Mouse (Mus musculus): ENCODE data around the gene Vwa7. TPM values are rescaled to one million over a fixed set of nuclear protein-coding genes. Genes with fewer than 3 reads are reported as not detected.
A peak's percentile ranks its signal among the peaks of the same experiment; 100 is the strongest.

Gene Vwa7
- polyA plus RNA-seq, 1 experiment from 2014 or later, result 0.26 TPM

DNA sequence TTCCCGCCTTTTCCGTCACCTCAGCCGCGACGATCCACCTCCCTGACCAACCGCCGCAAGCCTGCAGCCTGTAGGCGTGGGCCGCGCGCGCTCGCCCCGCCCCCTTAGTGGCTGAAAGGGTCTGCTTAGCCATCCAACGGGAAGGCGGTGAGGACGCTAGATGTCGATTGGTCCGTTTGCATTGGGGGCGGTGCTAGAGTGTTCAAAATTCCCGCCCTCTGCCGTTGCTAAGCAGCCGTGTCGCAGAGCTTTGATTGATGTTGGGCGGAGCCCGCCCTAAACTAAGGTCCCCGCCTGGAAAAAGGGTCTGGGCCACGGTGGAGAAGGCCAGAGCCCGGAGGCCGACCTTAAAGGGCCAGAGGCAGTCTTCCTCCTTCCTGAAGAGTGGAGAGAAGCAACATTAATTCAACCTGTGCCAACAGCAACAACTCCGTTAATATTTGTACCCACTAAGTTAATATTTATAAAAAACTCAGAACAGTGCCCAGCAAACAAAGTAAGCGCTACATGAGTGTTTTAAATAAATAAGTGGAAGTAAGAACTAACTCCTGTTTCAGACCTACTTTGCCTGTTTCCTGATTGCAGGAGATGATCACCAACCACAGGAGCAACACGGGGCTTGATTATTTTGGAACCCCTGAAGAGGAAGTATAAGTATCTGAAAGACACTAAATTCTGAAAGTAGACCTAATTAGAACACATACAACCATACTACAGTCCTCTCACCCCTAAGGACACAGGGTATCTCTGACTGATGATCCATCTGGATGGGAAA, 30.5 kb downstream of the Vwa7 start, which contains the start of gene Msh5:
TSS of gene Msh5 (minus strand) at position 65 of the 775 bp plus-strand sequence.
- Histone ChIP-seq H3K9me3 (no peaks in the 10 kb centered on the region), H3K36me3 (0 out of 2 replicates have a peak, but pooled peaks cover under 1% of the 10 kb centered on the region), H3K27ac (peak within 1 kb of the TSS; percentile 98), H3K27me3 (ENCODE audit: insufficient read depth, poor library complexity, severe bottlenecking) (no peaks in the 10 kb centered on the region), H3K4me1 (peaks cover 68% of the 10 kb centered on the region), H3K4me3 (peak within 1 kb of the TSS; percentile 72)
- 2% methylated on average over 33 of the region's 33 CpGs for WGBS
- DNase-seq (ENCODE audit: low spot score), result peak; percentile 100

DNA sequence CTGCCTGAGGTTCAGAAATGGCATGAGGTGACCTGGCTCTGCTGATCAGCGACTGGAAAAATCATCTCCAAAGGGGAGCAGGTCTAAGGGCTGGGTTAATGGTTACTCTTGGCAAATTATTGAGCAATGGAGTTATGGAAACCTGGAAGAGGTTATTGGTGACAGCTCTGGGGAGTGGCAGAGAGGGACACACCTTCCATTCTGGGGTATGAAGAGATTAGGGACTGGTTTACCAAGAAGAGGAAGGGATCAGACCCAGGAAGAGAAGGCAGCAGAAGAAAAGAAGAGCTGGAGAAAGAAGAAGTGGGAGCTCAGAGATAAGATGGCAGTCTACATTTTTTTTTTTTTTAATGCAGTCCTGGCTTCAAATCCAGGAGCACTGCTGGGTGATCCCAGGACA, 31.3 kb downstream of the Vwa7 start:
- WGBS, result 43% methylated on average over 1 of the region's 1 CpGs
- H3K9me3 ChIP-seq, result no peaks in the 10 kb centered on the region
- no peaks in the 10 kb centered on the region for H3K27me3 ChIP-seq (ENCODE audit: insufficient read depth, poor library complexity, severe bottlenecking)
- peaks cover 9% of the 10 kb centered on the region for H3K36me3 ChIP-seq
- H3K27ac ChIP-seq, result peak overlapping the region; percentile 98
- peak overlapping the region; percentile 72 for H3K4me3 ChIP-seq
- peaks cover 77% of the 10 kb centered on the region for H3K4me1 ChIP-seq
- no peak for DNase-seq (ENCODE audit: low spot score)

DNA sequence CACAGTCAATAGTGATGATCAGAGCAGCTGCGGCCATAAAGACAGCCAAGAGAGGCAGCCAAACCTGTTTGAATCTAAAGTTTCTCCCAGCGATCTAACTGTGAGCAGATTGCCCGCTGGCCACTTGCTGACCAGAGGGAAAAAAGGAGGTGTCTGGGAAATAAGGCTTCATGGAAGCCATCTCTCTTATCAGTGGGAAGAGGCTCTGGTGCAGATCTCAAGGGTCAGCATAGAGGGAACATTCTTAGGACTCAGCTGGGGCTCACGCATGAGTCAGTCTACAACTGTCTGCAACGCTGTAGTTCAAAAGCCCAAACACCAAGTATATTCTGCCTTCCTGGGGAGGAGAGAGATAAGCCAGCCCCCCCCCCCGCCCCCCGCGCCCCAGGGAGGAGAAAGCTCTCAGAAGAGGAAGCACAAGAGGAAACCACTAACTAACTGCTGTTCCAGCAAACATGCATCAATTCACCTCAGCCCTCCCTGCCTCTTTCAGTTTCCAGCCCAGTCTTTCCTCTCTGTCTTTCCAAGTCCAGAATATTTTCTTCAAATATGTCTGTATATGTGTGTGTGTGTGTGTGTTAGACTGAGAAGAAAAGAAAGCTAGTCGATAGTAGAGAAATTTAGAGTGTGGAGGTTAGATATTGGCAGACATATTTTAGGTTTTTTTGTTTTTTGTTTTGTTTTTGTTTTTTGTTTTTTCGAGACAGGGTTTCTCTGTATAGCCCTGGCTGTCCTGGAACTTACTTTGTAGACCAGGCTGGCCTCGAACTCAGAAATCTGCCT, 32.0 kb downstream of the Vwa7 start:
- peak overlapping the region; percentile 72 for H3K4me3 ChIP-seq
- H3K27ac ChIP-seq, result peak overlapping the region; percentile 98
- no peaks in the 10 kb centered on the region for H3K27me3 ChIP-seq (ENCODE audit: insufficient read depth, poor library complexity, severe bottlenecking)
- no peak for DNase-seq (ENCODE audit: low spot score)
- no peaks in the 10 kb centered on the region for H3K9me3 ChIP-seq
- H3K4me1 ChIP-seq, result peaks cover 81% of the 10 kb centered on the region
- H3K36me3 ChIP-seq, result peaks cover 15% of the 10 kb centered on the region
- WGBS, result 20% methylated on average over 11 of the region's 11 CpGs

DNA sequence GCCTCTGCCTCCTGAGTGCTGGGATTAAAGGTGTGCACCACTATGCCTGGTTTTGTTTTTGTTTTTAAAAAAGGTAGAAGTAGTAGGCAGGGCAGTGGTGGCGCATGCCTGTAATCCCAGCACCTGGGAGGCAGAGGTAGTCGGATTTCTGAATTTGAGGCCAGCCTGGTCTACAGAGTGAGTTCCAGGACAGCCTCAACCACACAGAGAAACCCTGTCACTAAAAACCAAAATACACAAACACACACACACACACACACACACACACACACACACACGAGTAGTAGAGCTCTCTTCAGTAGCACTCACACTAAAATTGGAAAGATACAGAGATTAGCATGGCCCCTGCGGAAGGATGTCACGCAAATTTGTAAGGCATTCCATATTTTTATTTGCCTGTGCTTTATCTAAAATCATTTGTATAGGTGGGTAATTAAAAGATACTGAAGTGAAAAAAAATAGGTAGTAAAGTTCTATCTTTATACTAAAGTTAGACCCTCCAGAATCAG, 32.6 kb downstream of the Vwa7 start:
- no peak for DNase-seq (ENCODE audit: low spot score)
- H3K9me3 ChIP-seq, result no peaks in the 10 kb centered on the region
- peak overlapping the region; percentile 80 for H3K4me3 ChIP-seq
- no peaks in the 10 kb centered on the region for H3K27me3 ChIP-seq (ENCODE audit: insufficient read depth, poor library complexity, severe bottlenecking)
- H3K4me1 ChIP-seq, result peaks cover 76% of the 10 kb centered on the region
- H3K27ac ChIP-seq, result peak overlapping the region; percentile 98
- 58% methylated on average over 5 of the region's 5 CpGs for WGBS
- H3K36me3 ChIP-seq, result peaks cover 22% of the 10 kb centered on the region

DNA sequence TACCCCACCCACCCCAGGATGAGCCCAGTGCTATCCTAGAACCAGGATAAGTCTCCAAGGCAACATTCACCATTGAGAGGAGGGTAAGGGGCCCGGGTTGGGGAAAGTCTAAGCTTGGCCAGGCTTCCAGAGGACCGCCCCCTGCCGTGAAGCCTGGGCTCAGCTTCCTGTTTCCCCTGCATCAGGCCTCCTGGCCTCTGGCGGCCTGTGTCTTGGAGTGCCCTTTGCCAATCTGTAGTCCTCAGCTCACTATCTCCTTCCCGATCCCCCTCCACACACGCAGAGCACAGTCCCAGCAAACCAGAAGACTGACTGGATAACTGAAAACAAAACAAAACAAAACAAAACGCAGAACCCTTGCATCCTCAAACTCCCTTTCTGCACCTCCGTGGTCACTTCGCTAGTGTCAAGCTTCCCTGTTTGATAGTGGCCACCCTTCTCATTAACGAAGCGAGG, 33.2 kb downstream of the Vwa7 start, which contains the start of gene Clic1:
TSS of gene Clic1 (plus strand) at position 406 of the 456 bp plus-strand sequence.
- Histone ChIP-seq H3K4me3 (peak within 1 kb of the TSS; percentile 80), H3K27me3 (ENCODE audit: insufficient read depth, poor library complexity, severe bottlenecking) (no peaks in the 10 kb centered on the region), H3K27ac (peak within 1 kb of the TSS; percentile 98), H3K36me3 (peaks cover 28% of the 10 kb centered on the region), H3K9me3 (no peaks in the 10 kb centered on the region), H3K4me1 (peaks cover 72% of the 10 kb centered on the region)
- DNase-seq (ENCODE audit: low spot score), result peak; percentile 94
- 1% methylated on average over 11 of the region's 11 CpGs for WGBS

DNA sequence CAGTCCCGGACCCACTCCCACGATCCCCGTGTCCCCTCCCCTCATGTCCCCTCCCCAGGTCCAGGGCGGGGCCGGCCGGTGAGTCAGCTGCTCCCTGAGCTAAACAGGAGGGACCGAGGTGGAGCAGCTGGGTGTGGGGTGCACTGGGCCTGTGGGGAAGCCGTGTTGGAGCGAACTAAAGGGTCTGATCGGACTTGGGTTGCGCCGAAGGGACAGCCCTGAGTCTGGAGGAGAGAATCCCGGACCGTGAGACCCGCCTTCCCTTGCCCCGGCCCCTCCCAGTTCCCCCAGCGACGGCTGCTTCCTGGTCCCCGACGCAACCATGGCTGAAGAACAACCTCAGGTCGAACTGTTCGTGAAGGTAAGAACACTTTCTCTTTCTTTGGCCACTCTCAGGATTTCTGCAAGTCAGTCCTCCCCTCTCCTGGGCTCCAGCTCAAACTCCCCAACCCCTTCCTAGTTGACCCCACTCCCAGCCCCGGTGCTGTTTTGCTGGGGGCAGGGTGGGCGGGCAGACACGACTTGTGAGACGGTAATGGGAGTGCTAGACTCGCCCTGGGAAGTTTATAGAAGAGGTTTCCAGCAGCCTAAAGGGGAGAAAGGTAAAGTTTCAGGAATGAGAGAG, 33.9 kb downstream of the Vwa7 start:
- WGBS, result under 1% methylated on average over 27 of the region's 27 CpGs
- peak; percentile 90 for DNase-seq (ENCODE audit: low spot score)
- Histone ChIP-seq H3K36me3 (peaks cover 34% of the 10 kb centered on the region), H3K27ac (peak overlapping the region; percentile 98), H3K27me3 (ENCODE audit: insufficient read depth, poor library complexity, severe bottlenecking) (no peaks in the 10 kb centered on the region), H3K4me1 (peaks cover 66% of the 10 kb centered on the region), H3K4me3 (peak overlapping the region; percentile 80), H3K9me3 (no peaks in the 10 kb centered on the region)

DNA sequence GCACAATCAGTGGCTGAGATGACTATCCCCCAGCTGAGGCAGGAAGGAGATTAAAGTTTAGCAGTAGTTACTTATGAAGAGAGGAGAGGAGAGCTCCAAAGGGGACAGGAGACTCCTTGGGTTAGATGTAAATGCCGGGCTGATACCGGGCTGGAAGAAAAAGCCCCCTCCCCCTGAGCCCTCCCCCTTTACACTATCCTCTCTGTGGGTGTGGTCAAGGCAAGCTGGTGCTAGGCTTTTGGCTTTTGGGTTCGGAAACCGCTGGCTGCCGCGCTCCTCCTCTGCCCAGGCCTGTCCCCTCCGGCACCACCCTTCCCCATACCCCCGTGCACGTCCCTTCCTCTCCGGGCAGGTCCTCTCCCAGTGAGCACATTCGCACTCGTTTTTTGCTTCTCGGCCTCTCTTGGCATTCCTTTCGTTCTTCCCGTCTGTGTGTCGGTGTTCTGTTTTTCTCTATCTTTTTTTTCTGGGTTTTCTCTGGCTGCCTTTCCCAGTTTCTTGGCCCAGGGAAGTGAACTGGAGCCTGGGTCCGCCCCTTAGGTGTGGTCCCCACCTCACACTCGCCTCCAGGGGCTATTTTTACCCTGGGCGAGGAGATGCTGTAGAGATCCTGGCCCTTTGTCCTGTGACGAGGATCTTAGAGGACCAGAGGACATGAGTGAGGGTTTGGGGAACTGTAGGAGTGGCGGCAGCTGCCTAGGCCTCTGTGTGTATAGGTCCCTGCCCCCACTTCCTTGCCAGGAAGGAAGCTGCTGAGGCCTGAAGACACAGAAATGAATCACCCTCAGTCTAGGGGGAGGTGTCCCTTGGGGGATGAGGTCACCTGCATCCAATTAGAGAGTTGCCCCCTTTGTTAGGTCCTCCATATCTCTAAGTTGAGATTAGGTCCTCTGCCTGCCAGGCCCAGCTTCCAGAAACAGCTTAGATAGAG, 35.0 kb downstream of the Vwa7 start:
- Histone ChIP-seq H3K27me3 (ENCODE audit: insufficient read depth, poor library complexity, severe bottlenecking) (no peaks in the 10 kb centered on the region), H3K4me3 (peak overlapping the region; percentile 80), H3K4me1 (peaks cover 58% of the 10 kb centered on the region), H3K9me3 (no peaks in the 10 kb centered on the region), H3K36me3 (peaks cover 45% of the 10 kb centered on the region), H3K27ac (peak overlapping the region; percentile 98)
- under 1% methylated on average over 21 of the region's 21 CpGs for WGBS
- peak; percentile 95 for DNase-seq (ENCODE audit: low spot score)

DNA sequence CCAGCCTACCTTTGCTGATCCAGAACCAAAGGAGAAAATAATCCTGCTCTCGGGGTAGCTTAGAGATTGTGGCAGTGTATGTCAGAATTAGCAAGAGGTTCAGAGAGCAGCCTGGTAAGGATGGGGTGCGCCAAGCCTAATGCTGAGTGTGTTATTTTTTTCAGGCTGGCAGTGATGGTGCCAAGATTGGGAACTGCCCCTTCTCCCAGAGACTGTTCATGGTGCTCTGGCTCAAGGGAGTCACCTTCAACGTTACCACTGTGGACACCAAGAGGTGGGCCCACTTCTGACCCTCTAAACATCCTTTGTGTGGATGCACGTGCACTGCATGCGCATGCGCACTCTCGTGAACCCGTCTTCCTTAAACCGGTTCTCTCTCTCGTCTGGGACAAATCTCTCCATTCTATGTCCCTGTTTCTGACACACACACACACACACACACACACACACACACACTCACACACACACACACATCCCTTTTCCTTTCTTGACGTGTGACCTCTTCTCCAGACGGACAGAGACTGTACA, 36.0 kb downstream of the Vwa7 start:
- Histone ChIP-seq H3K9me3 (no peaks in the 10 kb centered on the region), H3K27ac (peak overlapping the region; percentile 98), H3K36me3 (peaks cover 53% of the 10 kb centered on the region), H3K4me1 (peaks cover 51% of the 10 kb centered on the region), H3K27me3 (ENCODE audit: insufficient read depth, poor library complexity, severe bottlenecking) (no peaks in the 10 kb centered on the region), H3K4me3 (peak overlapping the region; percentile 80)
- 69% methylated on average over 12 of the region's 12 CpGs for WGBS
- no peak for DNase-seq (ENCODE audit: low spot score)

DNA sequence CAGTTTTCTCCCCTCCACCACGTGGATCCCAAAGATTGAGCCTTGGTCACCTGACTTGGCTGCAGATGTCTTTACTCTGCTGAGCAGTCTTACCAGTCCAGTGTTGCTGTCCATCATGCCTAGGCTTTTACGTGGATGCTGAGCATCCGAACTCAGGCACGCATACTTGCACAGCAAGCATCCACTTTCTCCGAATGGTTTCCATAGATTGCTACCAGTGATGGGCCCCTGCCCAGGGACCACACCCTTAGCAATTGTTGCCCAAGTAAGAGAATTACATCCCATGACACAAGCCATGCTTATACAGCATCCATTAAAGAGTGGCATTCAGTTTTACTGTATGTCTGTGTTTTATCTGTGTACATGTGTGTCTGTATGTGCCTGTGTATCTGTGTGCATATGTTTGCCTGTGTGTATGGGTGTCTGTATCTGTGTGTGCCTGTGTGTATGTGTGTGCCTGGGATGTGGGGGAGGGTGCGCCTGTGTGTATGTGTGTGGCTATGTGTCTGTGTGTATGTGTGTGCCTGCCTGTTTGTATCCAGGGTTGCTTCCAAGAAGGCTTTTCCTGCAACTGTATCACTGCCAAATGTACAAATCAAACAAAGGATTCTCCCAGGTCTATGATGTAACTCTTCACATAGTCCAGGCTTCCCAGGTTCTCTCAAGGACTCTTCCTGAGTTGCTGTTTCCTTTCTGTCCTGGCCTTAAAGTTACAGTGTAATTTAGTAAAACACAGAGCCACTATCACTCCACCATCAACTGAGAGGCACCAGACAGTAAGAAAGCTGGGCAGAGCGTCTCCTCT, 39.5 kb downstream of the Vwa7 start:
- H3K36me3 ChIP-seq, result peaks cover 73% of the 10 kb centered on the region
- no peak overlapping the region for H3K27ac ChIP-seq
- peaks cover 54% of the 10 kb centered on the region for H3K4me1 ChIP-seq

DNA sequence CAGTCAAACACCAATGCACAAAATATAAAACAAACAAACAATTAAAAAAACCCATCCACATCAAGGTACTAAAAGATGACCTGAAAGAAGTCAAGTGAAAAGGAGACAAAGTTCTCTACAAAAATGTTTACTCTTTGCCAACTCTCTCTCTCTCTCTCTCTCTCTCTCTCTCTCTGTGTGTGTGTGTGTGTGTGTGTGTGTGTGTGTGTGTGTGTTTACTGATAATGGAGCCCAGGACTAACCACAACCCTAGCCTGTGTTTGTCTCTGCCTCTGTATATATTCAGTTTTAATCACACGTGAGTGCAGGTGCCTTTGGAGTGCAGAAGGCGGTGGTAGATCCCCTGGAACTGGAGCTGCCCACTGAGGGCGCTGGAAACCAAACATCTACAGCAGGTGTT, 40.7 kb downstream of the Vwa7 start:
- no peak for DNase-seq (ENCODE audit: low spot score)
- WGBS, result 77% methylated on average over 3 of the region's 3 CpGs
- H3K9me3 ChIP-seq, result no peaks in the 10 kb centered on the region
- H3K4me1 ChIP-seq, result peaks cover 50% of the 10 kb centered on the region
- H3K27me3 ChIP-seq (ENCODE audit: insufficient read depth, poor library complexity, severe bottlenecking), result no peaks in the 10 kb centered on the region
- H3K36me3 ChIP-seq, result peaks cover 81% of the 10 kb centered on the region
- no peak overlapping the region for H3K27ac ChIP-seq
- no peak overlapping the region for H3K4me3 ChIP-seq

More for the DNA sequence above, 39.5 kb downstream of the Vwa7 start:
- Histone ChIP-seq H3K9me3 (no peaks in the 10 kb centered on the region), H3K27me3 (ENCODE audit: insufficient read depth, poor library complexity, severe bottlenecking) (no peaks in the 10 kb centered on the region), H3K4me3 (no peak overlapping the region)
- WGBS, result 91% methylated on average over 7 of the region's 7 CpGs
- no peak for DNase-seq (ENCODE audit: low spot score)

DNA sequence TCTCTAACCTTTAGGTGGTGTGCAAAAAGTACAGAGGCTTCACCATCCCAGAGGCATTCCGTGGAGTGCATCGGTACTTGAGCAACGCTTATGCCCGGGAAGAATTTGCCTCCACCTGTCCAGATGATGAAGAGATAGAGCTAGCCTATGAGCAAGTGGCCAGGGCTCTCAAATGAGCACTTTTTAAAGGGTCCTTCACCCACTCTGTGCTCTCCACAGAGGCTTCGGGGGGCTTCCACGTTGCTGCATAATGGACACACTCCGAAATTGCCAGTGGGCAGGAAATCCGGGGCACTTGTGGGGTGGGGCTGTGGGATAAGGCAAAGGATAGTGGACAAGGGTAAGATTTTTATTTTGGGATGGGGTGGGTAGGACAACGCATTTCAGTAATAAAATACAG, 41.9 kb downstream of the Vwa7 start:
- no peak for DNase-seq (ENCODE audit: low spot score)
- H3K4me1 ChIP-seq, result peaks cover 40% of the 10 kb centered on the region
- H3K27me3 ChIP-seq (ENCODE audit: insufficient read depth, poor library complexity, severe bottlenecking), result peaks cover 5% of the 10 kb centered on the region
- no peaks in the 10 kb centered on the region for H3K9me3 ChIP-seq
- peak overlapping the region; percentile 92; the same call in 1 of the 2 replicates for H3K27ac ChIP-seq
- peak overlapping the region; percentile 77 for H3K4me3 ChIP-seq
- 62% methylated on average over 9 of the region's 9 CpGs for WGBS
- H3K36me3 ChIP-seq, result peaks cover 79% of the 10 kb centered on the region
